Mouse (Mus musculus) midbrain, embryonic 11.5 days (tissue): ENCODE measurements around the gene Ap1b1. TPM values are rescaled to one million over a fixed set of nuclear protein-coding genes. Genes with fewer than 3 reads are reported as not detected.

Experiments used
- ATAC-seq: fragments of 200-750 bp; cut with Nextera tagmentation; 2 replicates; pipeline ENCODE4 v1.8.0; 2017; ENCODE audit warnings: moderate TSS enrichment, moderate library complexity; ENCODE audit not compliant: low FRiP score
- DNase-seq: peaks from one replicate; pipeline ENCODE4 v3.0.0; 2015; ENCODE audit warnings: low spot score; ENCODE audit errors: missing footprints
- H3K27ac ChIP-seq: fragments of 300-500 bp; sonication (generic); 2 replicates; pipeline ENCODE4 v1.5.1; 2014; ENCODE audit warnings: low read depth, low read length
- H3K27me3 ChIP-seq: fragments of 300-500 bp; sonication (generic); 2 replicates; pipeline ENCODE4 v1.6.1; 2014; ENCODE audit warnings: mild to moderate bottlenecking, low read length, moderate library complexity, mixed read lengths; ENCODE audit not compliant: control insufficient read depth, insufficient read depth
- H3K36me3 ChIP-seq: fragments of 300-500 bp; sonication (generic); 2 replicates; pipeline ENCODE4 v1.6.1; 2014; ENCODE audit warnings: mild to moderate bottlenecking, low read length, moderate library complexity, mixed read lengths; ENCODE audit not compliant: control insufficient read depth, insufficient read depth
- H3K4me1 ChIP-seq: fragments of 300-500 bp; sonication (generic); 2 replicates; pipeline ENCODE4 v1.6.1; 2014; ENCODE audit warnings: low read length; ENCODE audit not compliant: control insufficient read depth, insufficient read depth
- H3K4me2 ChIP-seq: fragments of 300-500 bp; sonication (generic); 2 replicates; pipeline ENCODE4 v1.6.1; 2014; ENCODE audit warnings: mild to moderate bottlenecking, moderate library complexity
- H3K4me3 ChIP-seq: fragments of 300-500 bp; sonication (generic); 2 replicates; pipeline ENCODE4 v1.5.1; 2014; ENCODE audit warnings: low read depth, low read length
- H3K9ac ChIP-seq: fragments of 300-500 bp; sonication (generic); 2 replicates; pipeline ENCODE4 v1.6.1; 2014; ENCODE audit warnings: low read length
- H3K9me3 ChIP-seq: fragments of 300-500 bp; sonication (generic); 2 replicates; pipeline ENCODE4 v1.6.1; 2016; ENCODE audit warnings: low read length; ENCODE audit not compliant: control insufficient read depth
- WGBS: fragments of 180-500 bp; shearing (Covaris S2); extraction: QIAGEN DNeasy Blood & Tissue Kit; methylation state at CpG from one replicate; pipeline ENCODE4 v1.1.7; 2014; 5-methylcytosine and 5-hydroxymethylcytosine counted together
- polyA plus RNA-seq: library from polyadenylated mRNA; unstranded; fragments of >200 nt; fragmentation: Nextera tagmentation; extraction: Ambion mirVana; gene quantifications from 2 replicates; pipeline ENCODE4 v1.2.1, GENCODE M21; 2014

Ap1b1 gene
- polyA plus RNA-seq, 1 experiment from 2014 or later: 59.5 TPM

DNA sequence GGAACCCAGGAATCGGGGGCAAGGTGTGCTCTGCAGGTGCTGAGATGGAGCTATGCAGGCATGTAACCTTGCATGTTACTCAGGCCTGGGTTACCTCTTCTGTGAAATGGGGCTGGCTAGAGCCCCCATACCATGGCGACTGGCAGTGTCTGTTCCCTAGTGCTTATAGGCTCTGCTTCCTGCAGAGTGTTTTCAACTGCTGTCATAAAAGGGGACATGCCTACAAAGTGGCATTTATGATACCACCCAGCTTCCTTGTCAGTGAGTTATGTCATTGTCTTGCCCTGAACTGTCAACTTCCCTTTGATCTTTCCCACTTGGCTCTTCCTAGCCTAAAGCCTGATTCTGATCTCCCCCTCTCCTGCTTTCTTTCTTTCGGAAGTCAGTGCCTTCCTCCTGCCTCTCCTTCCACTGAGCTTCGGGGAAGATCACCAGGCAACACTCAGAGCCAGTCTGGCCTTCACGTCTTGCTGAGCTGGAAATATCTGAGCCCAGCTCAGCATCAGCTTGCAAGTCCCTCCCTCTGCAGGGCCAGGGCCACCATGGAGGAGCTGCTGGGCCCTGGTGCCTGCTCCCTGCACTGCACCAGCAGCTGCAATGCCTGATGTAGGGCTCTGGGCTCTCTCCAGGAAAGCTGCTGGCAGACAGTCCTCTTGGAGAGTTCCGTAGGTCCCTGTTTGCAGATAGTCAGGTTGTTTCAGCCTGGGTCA lies 23.4 kb upstream of the Ap1b1 start:
- DNase-seq: no peak
- 64% methylated on average over 6 of the region's 6 CpGs for WGBS
- Histone ChIP-seq H3K9ac (no peak overlapping the region), H3K4me3 (no peak overlapping the region), H3K9me3 (no peaks in the 10 kb centered on the region), H3K27me3 (no peaks in the 10 kb centered on the region), H3K27ac (no peak overlapping the region), H3K36me3 (no peaks in the 10 kb centered on the region), H3K4me1 (no peaks in the 10 kb centered on the region), H3K4me2 (no peak overlapping the region)
- ATAC-seq: no peak

DNA sequence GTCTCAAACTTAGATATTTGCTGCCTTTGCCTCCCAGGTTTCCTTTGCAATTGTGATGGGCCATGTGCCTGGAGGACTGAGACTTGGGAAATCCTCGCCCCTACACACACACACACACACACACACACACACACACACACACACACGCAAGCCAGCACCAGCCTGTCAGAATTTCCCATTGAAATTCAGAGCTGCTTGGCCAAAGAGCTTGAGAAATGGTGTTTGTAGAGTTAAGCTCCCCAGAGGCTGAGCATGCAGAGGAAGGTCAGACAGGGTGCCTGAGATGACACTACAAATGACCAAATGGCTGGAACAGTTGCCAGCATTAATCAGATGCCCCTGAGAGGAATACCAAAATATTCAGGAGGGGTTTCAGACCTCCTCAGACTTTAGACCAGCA lies 20.3 kb upstream of the Ap1b1 start:
- H3K27me3 ChIP-seq: no peaks in the 10 kb centered on the region
- H3K4me2 ChIP-seq: no peak overlapping the region
- H3K27ac ChIP-seq: no peak overlapping the region
- no peaks in the 10 kb centered on the region for H3K9me3 ChIP-seq
- no peaks in the 10 kb centered on the region for H3K4me1 ChIP-seq
- DNase-seq (no peak), ATAC-seq (no peak)
- no peaks in the 10 kb centered on the region for H3K36me3 ChIP-seq
- H3K4me3 ChIP-seq: no peak overlapping the region
- no peak overlapping the region for H3K9ac ChIP-seq
- 48% methylated on average over 2 of the region's 2 CpGs for WGBS

DNA sequence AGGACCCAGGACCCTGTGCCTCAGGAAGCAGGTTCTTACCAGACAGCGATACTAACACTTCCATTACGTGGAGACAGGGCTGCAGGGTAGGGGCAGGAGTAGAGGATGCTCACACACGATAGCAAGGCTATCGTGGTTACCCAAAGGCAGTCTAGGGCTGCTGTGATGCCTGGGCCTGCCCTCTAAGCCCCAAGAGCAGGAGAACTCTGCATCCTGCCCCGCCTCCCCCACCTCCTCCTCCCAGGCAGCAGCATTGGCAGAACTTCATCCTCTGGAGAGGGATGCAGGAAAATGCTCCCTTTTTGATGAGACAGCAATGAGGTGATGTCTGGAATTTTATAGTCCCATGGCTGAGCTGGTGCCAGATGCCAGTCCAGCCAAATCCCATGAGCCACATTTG lies 19.7 kb upstream of the Ap1b1 start:
- ATAC-seq: no peak
- 67% methylated on average over 5 of the region's 5 CpGs for WGBS

DNA sequence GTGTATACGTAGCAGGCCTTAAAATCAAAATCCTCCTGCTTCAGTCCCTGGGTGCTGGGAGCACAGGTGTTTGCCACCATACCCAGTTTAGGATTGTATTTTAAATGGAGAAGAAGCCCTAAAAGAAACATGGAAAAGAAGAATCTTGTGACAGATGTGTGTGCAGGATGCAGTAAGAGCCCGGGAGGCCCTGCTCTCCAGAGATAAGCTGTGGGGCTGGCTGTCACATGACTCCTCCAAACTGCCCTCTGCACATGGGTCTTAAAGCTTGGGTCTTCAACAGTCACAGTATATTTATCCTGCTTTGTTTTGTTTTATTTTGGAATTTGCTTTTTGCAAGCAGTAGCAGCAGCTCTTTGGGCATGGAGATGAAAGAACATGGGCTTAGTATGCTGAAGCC lies 19.1 kb upstream of the Ap1b1 start:
- no peak overlapping the region for H3K4me2 ChIP-seq
- H3K4me1 ChIP-seq: no peaks in the 10 kb centered on the region
- DNase-seq (no peak), ATAC-seq (no peak)
- H3K36me3 ChIP-seq: no peaks in the 10 kb centered on the region
- no peaks in the 10 kb centered on the region for H3K9me3 ChIP-seq
- H3K9ac ChIP-seq: no peak overlapping the region
- H3K4me3 ChIP-seq: no peak overlapping the region
- WGBS: 57% methylated on average over 2 of the region's 2 CpGs
- no peak overlapping the region for H3K27ac ChIP-seq
- no peaks in the 10 kb centered on the region for H3K27me3 ChIP-seq

More for the DNA sequence above, 19.7 kb upstream of the Ap1b1 start:
- Histone ChIP-seq H3K9ac (no peak overlapping the region), H3K4me1 (no peaks in the 10 kb centered on the region), H3K36me3 (no peaks in the 10 kb centered on the region), H3K4me3 (no peak overlapping the region), H3K27ac (no peak overlapping the region), H3K4me2 (no peak overlapping the region), H3K9me3 (no peaks in the 10 kb centered on the region), H3K27me3 (no peaks in the 10 kb centered on the region)
- DNase-seq: no peak

DNA sequence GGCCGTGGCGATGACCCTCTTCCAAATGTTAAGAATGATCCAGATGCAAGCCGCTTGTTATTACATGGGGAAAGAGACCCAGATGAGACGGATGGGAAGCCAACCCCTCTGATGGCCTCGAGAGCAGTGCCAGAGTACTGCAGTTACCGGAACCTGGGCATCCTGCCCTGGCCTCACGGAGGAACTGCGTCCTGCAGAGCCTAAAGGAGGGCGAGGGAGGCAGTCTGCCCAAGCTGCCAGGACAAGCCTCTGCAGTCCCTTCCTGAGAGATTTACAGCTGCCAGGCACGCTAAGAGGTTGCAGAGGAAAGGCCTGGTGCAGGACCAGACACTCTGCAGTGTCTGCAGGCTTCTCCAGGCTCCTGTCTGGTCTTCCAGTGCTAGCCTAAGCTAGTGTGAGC lies 18.2 kb upstream of the Ap1b1 start:
- Histone ChIP-seq H3K4me1 (no peaks in the 10 kb centered on the region), H3K9me3 (no peaks in the 10 kb centered on the region), H3K4me3 (no peak overlapping the region), H3K27me3 (no peaks in the 10 kb centered on the region), H3K4me2 (no peak overlapping the region), H3K9ac (no peak overlapping the region), H3K36me3 (no peaks in the 10 kb centered on the region), H3K27ac (no peak overlapping the region)
- DNase-seq (no peak), ATAC-seq (no peak)
- WGBS: 79% methylated on average over 10 of the region's 10 CpGs

DNA sequence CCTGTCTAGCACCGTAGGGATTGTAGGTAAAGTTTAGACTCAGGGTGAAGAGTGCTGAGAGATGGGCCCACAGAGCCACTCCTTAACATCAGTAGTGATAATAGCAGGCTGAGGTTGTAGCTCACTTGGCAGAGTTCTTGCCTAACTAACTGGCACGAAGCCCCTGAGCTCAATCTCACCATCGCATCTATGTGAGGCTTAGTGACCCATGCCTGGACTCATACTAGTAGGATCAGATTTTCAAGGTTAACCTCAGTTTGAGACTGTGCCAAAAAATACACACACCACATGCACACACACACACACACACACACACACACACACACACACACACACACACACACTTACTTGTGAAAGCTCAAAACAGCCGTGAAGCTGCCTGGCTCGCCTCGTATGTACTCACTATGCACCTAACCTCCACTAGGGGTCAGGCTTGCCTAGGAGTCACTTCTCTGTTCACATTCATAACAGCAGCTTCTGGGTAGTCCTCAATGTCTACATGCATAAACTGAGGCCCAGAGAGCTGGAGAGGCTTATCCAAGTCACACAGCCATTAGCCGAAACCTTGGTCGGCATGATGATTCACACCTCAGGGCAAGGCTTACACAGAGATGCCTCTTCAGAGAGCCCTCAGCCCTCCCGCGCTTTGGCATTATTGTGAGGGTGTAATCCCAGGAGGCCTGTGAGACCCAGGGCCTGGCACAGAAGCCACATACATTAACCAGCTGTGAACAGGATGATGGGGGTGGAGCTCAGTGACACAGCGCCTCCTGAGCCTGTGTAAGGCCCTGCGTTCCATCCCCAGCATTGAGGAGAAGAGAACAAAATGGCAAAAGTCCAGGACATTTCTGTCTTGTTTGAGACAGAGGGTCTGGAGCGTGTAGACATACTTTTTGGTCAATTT lies 13.4 kb upstream of the Ap1b1 start:
- ATAC-seq: no peak
- 64% methylated on average over 13 of the region's 13 CpGs for WGBS

DNA sequence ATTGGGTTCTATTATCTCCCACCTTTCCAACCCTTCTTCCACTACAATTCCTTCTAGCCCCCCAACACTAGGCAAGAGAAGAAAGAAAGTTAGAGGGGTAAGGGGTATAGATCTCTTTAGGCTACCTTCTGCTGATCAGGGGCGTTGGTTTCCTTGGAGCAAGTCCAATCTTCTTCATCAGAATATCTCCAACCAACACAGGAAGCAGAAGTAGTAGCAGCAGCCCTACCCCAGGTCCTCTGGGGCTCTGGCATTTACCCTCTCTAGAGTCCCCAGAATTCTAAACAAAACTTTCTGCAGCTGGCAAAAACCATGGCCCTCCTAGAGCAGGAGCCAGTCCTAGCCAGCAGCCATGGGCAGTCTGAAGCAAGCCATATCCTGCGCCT lies 12.8 kb upstream of the Ap1b1 start:
- WGBS: 88% methylated on average over 2 of the region's 2 CpGs
- H3K4me3 ChIP-seq: no peak overlapping the region

More for the DNA sequence above, 13.4 kb upstream of the Ap1b1 start:
- H3K9me3 ChIP-seq: no peaks in the 10 kb centered on the region
- no peaks in the 10 kb centered on the region for H3K4me1 ChIP-seq
- H3K27me3 ChIP-seq: no peaks in the 10 kb centered on the region
- H3K27ac ChIP-seq: no peak overlapping the region
- H3K4me3 ChIP-seq: no peak overlapping the region
- H3K36me3 ChIP-seq: no peaks in the 10 kb centered on the region
- H3K9ac ChIP-seq: no peak overlapping the region
- no peak for DNase-seq
- no peak overlapping the region for H3K4me2 ChIP-seq

DNA sequence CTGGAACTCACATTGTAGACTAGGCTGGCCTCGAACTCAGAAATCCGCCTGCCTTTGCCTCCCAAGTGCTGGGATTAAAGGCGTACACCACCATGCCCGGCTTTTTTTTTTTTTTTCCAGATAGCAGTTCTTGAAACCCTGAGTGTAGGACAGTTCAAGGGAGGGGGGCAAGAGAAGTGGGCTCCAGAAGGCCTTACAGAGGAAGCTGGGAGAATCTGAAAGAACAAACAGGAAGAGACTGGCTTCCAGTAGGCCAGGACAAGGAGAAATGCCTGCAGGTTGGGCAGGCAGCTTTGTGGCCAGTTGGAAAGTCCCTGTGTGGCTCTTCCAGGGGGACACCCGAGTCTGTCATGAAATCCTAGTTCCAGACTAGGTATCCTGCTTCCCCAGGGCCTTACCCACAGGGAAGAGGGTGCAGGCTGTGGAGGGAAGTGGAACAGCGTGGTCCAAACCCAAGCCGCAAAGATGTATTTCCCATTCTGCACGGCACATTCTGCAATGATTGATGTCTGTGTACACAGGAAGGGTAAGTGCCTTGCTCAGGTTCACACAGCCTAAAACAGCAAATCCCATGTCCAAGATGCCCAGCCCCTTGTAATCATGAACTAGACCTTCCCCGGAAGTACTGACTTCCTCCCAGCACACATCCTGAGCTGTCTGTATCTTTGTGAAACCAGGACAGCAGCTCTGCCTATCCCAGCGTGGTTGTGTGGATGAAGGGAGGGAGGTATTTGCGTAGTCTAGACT lies 12.1 kb upstream of the Ap1b1 start:
- WGBS: 80% methylated on average over 11 of the region's 11 CpGs
- H3K4me1 ChIP-seq: no peaks in the 10 kb centered on the region
- H3K9me3 ChIP-seq: no peaks in the 10 kb centered on the region
- ATAC-seq (no peak), DNase-seq (no peak)
- no peak overlapping the region for H3K9ac ChIP-seq
- no peak overlapping the region for H3K4me2 ChIP-seq
- no peak overlapping the region for H3K27ac ChIP-seq
- no peaks in the 10 kb centered on the region for H3K27me3 ChIP-seq
- no peaks in the 10 kb centered on the region for H3K36me3 ChIP-seq
- H3K4me3 ChIP-seq: no peak overlapping the region

More for the DNA sequence above, 12.8 kb upstream of the Ap1b1 start:
- H3K36me3 ChIP-seq: no peaks in the 10 kb centered on the region
- H3K4me1 ChIP-seq: no peaks in the 10 kb centered on the region
- H3K9ac ChIP-seq: no peak overlapping the region
- no peaks in the 10 kb centered on the region for H3K27me3 ChIP-seq
- no peak overlapping the region for H3K27ac ChIP-seq
- H3K4me2 ChIP-seq: no peak overlapping the region
- no peak for DNase-seq
- no peaks in the 10 kb centered on the region for H3K9me3 ChIP-seq
- no peak for ATAC-seq

DNA sequence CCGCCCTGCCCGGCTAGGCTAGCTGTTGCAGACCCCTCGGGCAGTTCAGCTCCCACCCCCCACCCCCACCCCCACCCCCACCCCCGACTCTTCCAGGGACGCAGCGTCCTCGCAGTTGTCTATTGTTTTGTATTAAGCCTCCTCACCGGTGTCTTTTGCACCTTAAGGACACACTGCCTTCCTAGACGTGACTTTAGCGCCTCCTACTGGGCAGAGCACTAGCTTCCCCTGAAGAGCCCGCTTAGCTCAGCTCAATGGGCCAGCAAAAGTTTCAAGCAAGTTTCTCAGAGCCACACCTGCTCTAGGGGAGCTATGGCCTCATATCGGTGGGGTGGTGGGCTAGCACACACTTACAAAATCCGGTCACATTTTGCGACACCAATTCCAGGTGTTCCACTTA lies 11.0 kb upstream of the Ap1b1 start:
- H3K9me3 ChIP-seq: no peaks in the 10 kb centered on the region
- H3K36me3 ChIP-seq: no peaks in the 10 kb centered on the region
- 6% methylated on average over 13 of the region's 14 CpGs for WGBS
- no peaks in the 10 kb centered on the region for H3K4me1 ChIP-seq
- H3K27ac ChIP-seq: no peak overlapping the region
- peak; percentile 96 for DNase-seq
- H3K9ac ChIP-seq: no peak overlapping the region
- H3K4me3 ChIP-seq: no peak overlapping the region
- no peaks in the 10 kb centered on the region for H3K27me3 ChIP-seq
- H3K4me2 ChIP-seq: no peak overlapping the region
- ATAC-seq: peak; percentile 48; the same call in 1 of the 2 replicates
